Comparison of ENCODE assay signal across 11 mouse cellular contexts in genomic region chr6:45871409-45871992, GRCm38 (mm10).
"Had no signal": no experiment of that assay in that cellular context is flagged by ENCODE, and none has a peak within 500 bp of the region (broad histone marks: within the 10 kb centered on the region; RNA-seq: fewer than 3 reads in every experiment).

No protein-coding gene starts in this region.

- DNase-seq: kidney, postnatal 10 days; left cerebral cortex, postnatal 4 days; lung, adult 18-20 months; midbrain, embryonic 14.5 days; right cerebral cortex, adult 18-20 months; thymus, postnatal 4 days had no signal

- H3K4me3 ChIP-seq: limb, embryonic 13.5 days; midbrain, embryonic 10.5 days; myocyte had no signal

- H3K4me2 ChIP-seq: limb, embryonic 13.5 days had no signal

- H3K4me1 ChIP-seq: limb, embryonic 13.5 days; midbrain, embryonic 10.5 days had no signal

- H3K27ac ChIP-seq: limb, embryonic 13.5 days; liver, embryonic 14.5 days; midbrain, embryonic 10.5 days; stomach, postnatal 0 days had no signal

- H3K27me3 ChIP-seq: limb, embryonic 13.5 days had no signal

- H3K36me3 ChIP-seq: limb, embryonic 13.5 days; midbrain, embryonic 10.5 days had no signal

- H3K9me3 ChIP-seq: limb, embryonic 13.5 days; midbrain, embryonic 10.5 days had no signal

- H3K9ac ChIP-seq: limb, embryonic 13.5 days; liver, embryonic 14.5 days had no signal
